Mouse (Mus musculus) B cell, adult 2 months (primary cell): ENCODE data around the gene Stard13.

ENCODE experiments used
- DNase-seq, 2 experiments: peaks; one replicate each; pipeline ENCODE4 v3.0.0; 2022

Stard13 gene

DNA sequence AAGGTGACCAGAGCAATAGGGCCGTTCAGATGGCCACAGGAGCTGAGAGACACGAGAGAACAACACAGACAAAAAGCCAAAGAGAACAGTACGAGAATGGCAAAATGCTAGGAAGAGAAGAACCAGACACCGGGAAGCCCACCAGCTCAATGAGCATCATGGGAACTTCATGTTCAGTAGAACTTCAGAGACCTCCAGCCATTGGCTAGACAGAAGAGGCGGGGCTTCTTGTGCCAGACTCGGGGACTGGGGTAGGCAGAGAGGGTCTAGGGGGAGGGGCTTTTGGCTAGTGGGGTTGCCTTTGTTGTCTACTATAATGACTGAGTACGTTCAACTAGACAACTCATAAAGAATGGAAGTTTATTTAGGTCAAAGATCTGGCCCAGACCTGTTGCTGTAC, 239.5 kb downstream of the Stard13 start:
- no peak for DNase-seq
